12 mouse cellular contexts compared by ENCODE assay signal in genomic region chr14:19737568-19737967, GRCm38 (mm10). TPM values are rescaled to one million over a fixed set of nuclear protein-coding genes. Genes with fewer than 3 reads are reported as not detected.
DNase-seq lines count a peak whose midpoint lies in the region; ATAC-seq and TF ChIP-seq lines count a peak whose summit lies in the region.
"Had no signal": no experiment of that assay in that cellular context is flagged by ENCODE, and none has a peak within 500 bp of the region (broad histone marks: within the 10 kb centered on the region; RNA-seq: fewer than 3 reads in every experiment).

No protein-coding gene starts in this region.

- H3K4me3 ChIP-seq in kidney, embryonic 14.5 days (ENCODE audit: low read length) = no peak overlapping the region
- H3K4me3 ChIP-seq in embryonic facial prominence, embryonic 15.5 days (replicated peaks) = no peak overlapping the region
- no peak overlapping the region for H3K4me3 ChIP-seq in limb, embryonic 14.5 days (replicated peaks; ENCODE audit: low read length)
- H3K4me3 ChIP-seq in thymus, adult 2 months (ENCODE audit: control insufficient read depth, insufficient read depth, low read length) = no peak overlapping the region

- no peak overlapping the region for H3K9ac ChIP-seq in kidney, embryonic 14.5 days (ENCODE audit: low read depth, low read length)
- no peak overlapping the region for H3K9ac ChIP-seq in embryonic facial prominence, embryonic 15.5 days
- H3K9ac ChIP-seq in limb, embryonic 14.5 days (ENCODE audit: low read depth, low read length, severe bottlenecking) = no peak overlapping the region

- TF ChIP-seq CTCF in Patski (IDR thresholded peaks at IDR 0.05) = no peak
- TF ChIP-seq CTCF in thymus, adult 2 months (IDR thresholded peaks at IDR 0.05; ENCODE audit: borderline replicate concordance, control insufficient read depth, extremely low read depth, insufficient read depth, low read length, poor library complexity) = no peak

- peaks cover 17% of the 10 kb centered on the region for H3K4me1 ChIP-seq in kidney, embryonic 14.5 days (ENCODE audit: control insufficient read depth, insufficient read depth, low read length)
- peaks cover 19% of the 10 kb centered on the region for H3K4me1 ChIP-seq in embryonic facial prominence, embryonic 15.5 days
- H3K4me1 ChIP-seq in limb, embryonic 14.5 days (ENCODE audit: control insufficient read depth, insufficient read depth, low read length) = peaks cover 17% of the 10 kb centered on the region
- H3K4me1 ChIP-seq in thymus, adult 2 months (replicated peaks; ENCODE audit: control insufficient read depth, insufficient read depth, low read length) = no peaks in the 10 kb centered on the region

- POLR2A ChIA-PET in Patski (lab: Charles Lee) = interaction anchor here (0.5 kb wide), 1 partner anchor 124 kb away, joined by 4 read pairs; no protein-coding TSS in a partner anchor

- no peak overlapping the region for H3K4me2 ChIP-seq in kidney, embryonic 14.5 days (replicated peaks; ENCODE audit: low read depth, low read length)
- no peak overlapping the region for H3K4me2 ChIP-seq in embryonic facial prominence, embryonic 15.5 days (replicated peaks)
- no peak overlapping the region for H3K4me2 ChIP-seq in limb, embryonic 14.5 days (replicated peaks; ENCODE audit: low read depth, low read length, severe bottlenecking)

- in situ Hi-C loops in Patski (cut with MboI; ENCODE audit: low pct_unique_long_range_greater_than_20kb) = no loop called here

- DNase-seq in kidney, postnatal 36 days = no peak
- no peak for DNase-seq in Patski (ENCODE audit: low read depth, low spot score)
- no peak for DNase-seq in limb, embryonic 14.5 days (ENCODE audit: low spot score)
- DNase-seq in thymus, adult 2 months = no peak
- no peak for DNase-seq in right cerebral cortex, postnatal 10 days (ENCODE audit: low spot score in 2 of 2)
- DNase-seq: adrenal gland, postnatal 14 days; cerebellum, adult 11-12 months; layer of hippocampus, postnatal 36 days; right cerebral cortex, postnatal 25 days had no signal

- peak overlapping the region; percentile 89 for H3K27ac ChIP-seq in kidney, embryonic 14.5 days (ENCODE audit: low read depth, low read length)
- H3K27ac ChIP-seq in embryonic facial prominence, embryonic 15.5 days (replicated peaks) = peak overlapping the region; percentile 72
- H3K27ac ChIP-seq in limb, embryonic 14.5 days (replicated peaks; ENCODE audit: low read depth, low read length) = peak overlapping the region; percentile 72
- no peak overlapping the region for H3K27ac ChIP-seq in thymus, adult 2 months (ENCODE audit: control insufficient read depth, insufficient read depth, low read length)

- no peaks in the 10 kb centered on the region for H3K9me3 ChIP-seq in kidney, embryonic 14.5 days (ENCODE audit: control insufficient read depth, low read length)
- no peaks in the 10 kb centered on the region for H3K9me3 ChIP-seq in embryonic facial prominence, embryonic 15.5 days (replicated peaks)
- H3K9me3 ChIP-seq in limb, embryonic 14.5 days (ENCODE audit: control insufficient read depth, low read length) = no peaks in the 10 kb centered on the region
- H3K9me3 ChIP-seq: G1E had no signal

- no peaks in the 10 kb centered on the region; the same call in 1 of the 2 replicates for H3K27me3 ChIP-seq in kidney, embryonic 14.5 days (ENCODE audit: control insufficient read depth, insufficient read depth, low read length)
- no peaks in the 10 kb centered on the region for H3K27me3 ChIP-seq in Patski
- H3K27me3 ChIP-seq in embryonic facial prominence, embryonic 15.5 days = no peaks in the 10 kb centered on the region
- no peaks in the 10 kb centered on the region for H3K27me3 ChIP-seq in limb, embryonic 14.5 days (ENCODE audit: control insufficient read depth, insufficient read depth, low read length)
- H3K27me3 ChIP-seq in thymus, adult 2 months (ENCODE audit: control insufficient read depth, insufficient read depth, low read length) = no peaks in the 10 kb centered on the region

- H3K36me3 ChIP-seq in kidney, embryonic 14.5 days (ENCODE audit: control insufficient read depth, insufficient read depth, low read length) = no peaks in the 10 kb centered on the region
- no peaks in the 10 kb centered on the region for H3K36me3 ChIP-seq in embryonic facial prominence, embryonic 15.5 days
- H3K36me3 ChIP-seq in limb, embryonic 14.5 days (ENCODE audit: control insufficient read depth, insufficient read depth, low read length) = no peaks in the 10 kb centered on the region
- H3K36me3 ChIP-seq in thymus, adult 2 months (ENCODE audit: control insufficient read depth, insufficient read depth, low read length) = no peaks in the 10 kb centered on the region
- H3K36me3 ChIP-seq: G1E had no signal

- no peak for ATAC-seq in kidney, embryonic 14.5 days (ENCODE audit: low FRiP score, low TSS enrichment)
- ATAC-seq in Patski = peak; percentile 86
- ATAC-seq in embryonic facial prominence, embryonic 15.5 days (ENCODE audit: insufficient number of reproducible peaks, low FRiP score, low TSS enrichment, low read depth) = no peak
- no peak for ATAC-seq in limb, embryonic 14.5 days (ENCODE audit: low FRiP score, low read depth)

- TF ChIP-seq POLR2A in limb, embryonic 14.5 days (IDR thresholded peaks at IDR 0.05; ENCODE audit: borderline replicate concordance, extremely low read depth, insufficient read depth, insufficient read length) = no peak
- no peak for TF ChIP-seq POLR2A in thymus, adult 2 months (IDR thresholded peaks at IDR 0.05; ENCODE audit: control insufficient read depth, extremely low read depth, insufficient read depth, low read length, poor library complexity)

- CTCF ChIA-PET in Patski (lab: Charles Lee) = interaction anchor here (1.4 kb wide), 1 partner anchor 82 kb away, joined by 3 read pairs; no protein-coding TSS in a partner anchor

RNA-seq across cellular contexts. Expression of gene Nid2, which starts 13.5 kb away (rescaled TPM):
- polyA plus RNA-seq in kidney, embryonic 14.5 days (2014; fragmentation: Nextera tagmentation; extraction: Ambion mirVana) = 74.3 and 95.7 TPM in 2 replicates
- polyA plus RNA-seq in Patski (2021) = 1.9 TPM
- 86.7 and 91.3 TPM in 2 replicates for polyA plus RNA-seq in embryonic facial prominence, embryonic 15.5 days (2015; fragmentation: Nextera tagmentation; extraction: Ambion mirVana)
- 87.3 and 105 TPM in 2 replicates for polyA plus RNA-seq in limb, embryonic 14.5 days (2012; rRNA removed)
- 107 and 112 TPM in 2 replicates for polyA plus RNA-seq in limb, embryonic 14.5 days (2014; fragmentation: Nextera tagmentation; extraction: Ambion mirVana)
- 4.2 and 4.7 TPM in 2 replicates for polyA plus RNA-seq in thymus, adult 2 months (2012; rRNA removed)

Comparison
In these comparisons a context has a peak if more than half of its experiments do, and no peak if none do; other contexts are left out.
1. RNA of gene Nid2, which starts 13.5 kb away (polyA plus RNA-seq): 87.3 to 112 TPM in limb, embryonic 14.5 days, 74.3 to 95.7 TPM in kidney, embryonic 14.5 days and 86.7 to 91.3 TPM in embryonic facial prominence, embryonic 15.5 days; 4.2 to 4.7 TPM in thymus, adult 2 months and 1.9 TPM in Patski (single experiment); every median in the first group is over 10 times any median in the second.